Mouse (Mus musculus) hindbrain, embryonic 16.5 days (tissue): ENCODE data around the gene Caskin2. TPM values are rescaled to one million over a fixed set of nuclear protein-coding genes. Genes with fewer than 3 reads are reported as not detected.

Source experiments
- ATAC-seq: fragments of 200-750 bp; cut with Nextera tagmentation; 2 replicates; pipeline ENCODE4 v1.8.0; 2017; ENCODE audit warnings: moderate TSS enrichment, moderate library complexity
- H3K27ac ChIP-seq: fragments of 300-500 bp; sonication (generic); 2 replicates; pipeline ENCODE4 v1.5.1; 2014; ENCODE audit warnings: low read depth, mild to moderate bottlenecking, control low read depth, low read length, moderate library complexity
- H3K27me3 ChIP-seq: fragments of 300-500 bp; sonication (generic); replicated peaks from 2 replicates; pipeline ENCODE4 v1.6.1; 2014; ENCODE audit warnings: low read length; ENCODE audit not compliant: control insufficient read depth, insufficient read depth
- H3K36me3 ChIP-seq: fragments of 300-500 bp; sonication (generic); 2 replicates; pipeline ENCODE4 v1.6.1; 2014; ENCODE audit warnings: mild to moderate bottlenecking, low read length, moderate library complexity, mixed read lengths; ENCODE audit not compliant: control insufficient read depth, insufficient read depth
- H3K4me1 ChIP-seq: fragments of 300-500 bp; sonication (generic); 2 replicates; pipeline ENCODE4 v1.6.1; 2014; ENCODE audit warnings: low read depth, low read length; ENCODE audit not compliant: control insufficient read depth, insufficient read depth
- H3K4me2 ChIP-seq: fragments of 300-500 bp; sonication (generic); 2 replicates; pipeline ENCODE4 v1.6.1; 2014; ENCODE audit warnings: mild to moderate bottlenecking, low read length, control low read depth, moderate library complexity
- H3K4me3 ChIP-seq: fragments of 300-500 bp; sonication (generic); 2 replicates; pipeline ENCODE4 v1.5.1; 2014; ENCODE audit warnings: mild to moderate bottlenecking, low read length, control low read depth, moderate library complexity
- H3K9ac ChIP-seq: fragments of 300-500 bp; sonication (generic); 2 replicates; pipeline ENCODE4 v1.6.1; 2014; ENCODE audit warnings: low read depth, mild to moderate bottlenecking, control low read depth, low read length, moderate library complexity
- H3K9me3 ChIP-seq: fragments of 300-500 bp; sonication (generic); 2 replicates; pipeline ENCODE4 v1.6.1; 2014; ENCODE audit warnings: mild to moderate bottlenecking, low read length, moderate library complexity; ENCODE audit not compliant: control insufficient read depth
- WGBS: fragments of 180-500 bp; shearing (Covaris S2); extraction: QIAGEN DNeasy Blood & Tissue Kit; methylation state at CpG from one replicate; pipeline ENCODE4 v1.1.7; 2014; 5-methylcytosine and 5-hydroxymethylcytosine counted together
- polyA plus RNA-seq: library from polyadenylated mRNA; unstranded; fragments of >200 nt; fragmentation: Nextera tagmentation; extraction: Ambion mirVana; gene quantifications from 2 replicates; pipeline ENCODE4 v1.2.1, GENCODE M21; 2015

Caskin2 gene
- polyA plus RNA-seq, 1 experiment from 2014 or later: 9.0 TPM

DNA sequence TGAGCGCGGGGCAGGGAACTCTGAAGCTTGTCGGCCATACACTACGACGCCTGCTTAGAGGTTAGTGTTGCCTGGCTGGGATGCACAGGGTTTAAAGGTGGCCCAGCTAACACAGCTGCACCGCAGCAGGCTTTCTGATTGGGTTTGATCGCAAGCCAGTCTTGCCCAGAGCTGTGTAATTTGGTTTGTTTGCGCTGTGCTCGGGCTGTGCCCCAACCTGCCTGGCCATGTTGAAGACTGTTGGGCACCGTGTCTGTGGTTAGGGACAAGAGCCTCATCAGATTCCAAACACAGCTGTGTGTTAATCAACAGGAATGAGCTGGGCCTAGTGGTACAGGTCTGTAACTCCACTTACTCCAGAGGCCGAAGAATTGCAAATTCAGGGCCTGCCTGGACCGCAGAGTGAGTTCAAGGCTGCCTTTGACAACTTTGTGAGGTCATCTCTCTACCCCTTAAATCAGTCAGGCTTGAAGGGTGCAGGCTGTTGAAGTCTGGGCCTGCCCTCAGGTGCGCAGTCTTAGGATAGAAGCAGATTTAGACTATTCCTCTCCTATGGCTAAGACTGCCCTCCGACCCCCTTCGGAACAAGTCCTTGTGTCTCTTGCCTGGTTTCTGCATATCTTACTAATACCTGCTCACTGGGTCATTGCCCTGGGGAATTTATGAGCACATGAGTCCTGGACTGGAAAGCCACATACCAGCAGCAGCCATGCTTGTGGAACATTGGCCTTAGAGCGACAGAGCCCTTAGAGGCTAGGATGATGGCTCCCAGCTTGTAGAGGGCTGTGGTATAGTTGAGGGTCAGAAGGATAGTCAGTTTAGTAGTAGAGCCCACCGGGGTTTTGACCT lies 35.7 kb downstream of the Caskin2 start:
- Histone ChIP-seq H3K36me3 (no peaks in the 10 kb centered on the region), H3K9me3 (no peaks in the 10 kb centered on the region), H3K4me1 (peaks cover 45% of the 10 kb centered on the region), H3K4me2 (no peak overlapping the region), H3K27me3 (no peaks in the 10 kb centered on the region), H3K9ac (no peak overlapping the region), H3K27ac (no peak overlapping the region), H3K4me3 (no peak overlapping the region)
- WGBS: 83% methylated on average over 17 of the region's 17 CpGs
- no peak for ATAC-seq

- Histone ChIP-seq H3K9ac (no peak overlapping the region), H3K27me3 (no peaks in the 10 kb centered on the region), H3K27ac (no peak overlapping the region), H3K4me2 (no peak overlapping the region), H3K4me1 (peaks cover 42% of the 10 kb centered on the region), H3K36me3 (no peaks in the 10 kb centered on the region), H3K4me3 (no peak overlapping the region), H3K9me3 (no peaks in the 10 kb centered on the region)
- ATAC-seq: no peak
- 52% methylated on average over 9 of the region's 9 CpGs for WGBS
Observed at GRCm38 (mm10) chr11:115776954-115777353, 36.5 kb downstream of the Caskin2 start.

- Histone ChIP-seq H3K9me3 (no peaks in the 10 kb centered on the region), H3K36me3 (no peaks in the 10 kb centered on the region), H3K27me3 (no peaks in the 10 kb centered on the region), H3K4me2 (peak overlapping the region; percentile 12; the same call in 1 of the 2 replicates), H3K4me3 (peak overlapping the region; percentile 4; the same call in 1 of the 2 replicates), H3K9ac (peak overlapping the region; percentile 27), H3K4me1 (peaks cover 38% of the 10 kb centered on the region), H3K27ac (peak overlapping the region; percentile 44)
- no peak for ATAC-seq
- 38% methylated on average over 18 of the region's 18 CpGs for WGBS
Observed at GRCm38 (mm10) chr11:115775821-115776665, 37.4 kb downstream of the Caskin2 start.

GRCm38 (mm10) chr11:115774653-115775052 lies 38.8 kb downstream of the Caskin2 start:
- peaks cover 29% of the 10 kb centered on the region for H3K4me1 ChIP-seq
- no peak overlapping the region for H3K4me3 ChIP-seq
- WGBS: 73% methylated on average over 4 of the region's 4 CpGs
- H3K9ac ChIP-seq: no peak overlapping the region
- H3K27ac ChIP-seq: no peak overlapping the region
- H3K4me2 ChIP-seq: no peak overlapping the region
- no peaks in the 10 kb centered on the region for H3K36me3 ChIP-seq
- no peaks in the 10 kb centered on the region for H3K27me3 ChIP-seq
- no peak for ATAC-seq
- H3K9me3 ChIP-seq: no peaks in the 10 kb centered on the region

DNA sequence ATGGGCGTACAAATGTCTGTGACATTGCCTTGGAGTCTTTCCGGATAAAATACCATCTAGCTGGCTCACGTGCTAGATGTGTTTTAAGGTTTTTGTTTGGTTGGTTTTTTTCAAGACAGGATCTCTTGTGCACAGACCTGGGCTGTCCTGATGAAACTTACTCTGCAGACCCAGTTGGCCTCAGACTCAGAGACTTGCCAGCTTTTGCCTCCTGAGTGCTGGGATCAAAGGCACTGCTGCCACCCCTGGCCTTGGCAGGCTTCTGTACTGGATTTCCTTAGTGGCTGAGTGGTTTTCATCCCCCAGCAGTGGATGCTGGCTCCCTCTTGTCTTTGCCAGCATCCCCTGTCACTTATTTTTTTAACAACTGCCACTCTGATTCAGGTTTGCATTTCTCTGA lies 44.5 kb downstream of the Caskin2 start:
- Histone ChIP-seq H3K27ac (no peak overlapping the region), H3K4me1 (peaks cover 22% of the 10 kb centered on the region)

DNA sequence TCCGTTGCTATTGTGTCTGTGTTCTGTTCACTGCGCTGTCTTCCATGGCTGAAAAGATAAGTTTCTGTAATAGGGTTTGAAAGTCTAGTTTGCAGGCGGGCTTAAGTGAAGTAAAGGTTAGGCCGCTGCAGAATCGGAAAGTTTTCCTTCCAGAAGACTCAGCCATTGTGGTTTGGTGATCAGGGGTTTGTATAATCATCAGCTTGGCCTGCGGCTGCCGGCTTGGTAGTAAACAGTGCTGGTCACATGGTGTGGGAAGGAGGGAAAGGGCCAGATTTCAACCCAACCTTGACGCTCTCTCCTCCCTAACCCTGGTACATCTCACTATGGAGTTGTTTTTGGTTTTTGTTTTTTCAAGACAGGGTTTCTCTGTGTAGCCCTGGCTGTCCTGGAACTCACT lies 46.5 kb downstream of the Caskin2 start:
- Histone ChIP-seq H3K9ac (peak overlapping the region; percentile 92), H3K27ac (no peak overlapping the region), H3K4me3 (no peak overlapping the region), H3K9me3 (no peaks in the 10 kb centered on the region), H3K27me3 (no peaks in the 10 kb centered on the region), H3K4me2 (peak overlapping the region; percentile 80; the same call in 1 of the 2 replicates), H3K4me1 (peaks cover 22% of the 10 kb centered on the region), H3K36me3 (no peaks in the 10 kb centered on the region)
- ATAC-seq: no peak
- 83% methylated on average over 8 of the region's 8 CpGs for WGBS

More for the DNA sequence above, 44.5 kb downstream of the Caskin2 start:
- H3K9ac ChIP-seq: 0 out of 2 replicates have a peak overlapping the region, but pooled peaks have one; percentile 18
- ATAC-seq: no peak
- WGBS: 86% methylated on average over 3 of the region's 3 CpGs
- no peaks in the 10 kb centered on the region for H3K36me3 ChIP-seq
- H3K9me3 ChIP-seq: no peaks in the 10 kb centered on the region
- H3K4me3 ChIP-seq: no peak overlapping the region
- H3K4me2 ChIP-seq: no peak overlapping the region
- no peaks in the 10 kb centered on the region for H3K27me3 ChIP-seq

- peak overlapping the region; percentile 94 for H3K27ac ChIP-seq
- peaks cover 22% of the 10 kb centered on the region for H3K4me1 ChIP-seq
- peak overlapping the region; percentile 92 for H3K9ac ChIP-seq
- 33% methylated on average over 13 of the region's 13 CpGs for WGBS
- H3K9me3 ChIP-seq: no peaks in the 10 kb centered on the region
- H3K4me3 ChIP-seq: peak overlapping the region; percentile 82
- no peak for ATAC-seq
- H3K27me3 ChIP-seq: no peaks in the 10 kb centered on the region
- H3K4me2 ChIP-seq: peak overlapping the region; percentile 80
- no peaks in the 10 kb centered on the region for H3K36me3 ChIP-seq
Observed at GRCm38 (mm10) chr11:115766356-115766943, 47.0 kb downstream of the Caskin2 start.

DNA sequence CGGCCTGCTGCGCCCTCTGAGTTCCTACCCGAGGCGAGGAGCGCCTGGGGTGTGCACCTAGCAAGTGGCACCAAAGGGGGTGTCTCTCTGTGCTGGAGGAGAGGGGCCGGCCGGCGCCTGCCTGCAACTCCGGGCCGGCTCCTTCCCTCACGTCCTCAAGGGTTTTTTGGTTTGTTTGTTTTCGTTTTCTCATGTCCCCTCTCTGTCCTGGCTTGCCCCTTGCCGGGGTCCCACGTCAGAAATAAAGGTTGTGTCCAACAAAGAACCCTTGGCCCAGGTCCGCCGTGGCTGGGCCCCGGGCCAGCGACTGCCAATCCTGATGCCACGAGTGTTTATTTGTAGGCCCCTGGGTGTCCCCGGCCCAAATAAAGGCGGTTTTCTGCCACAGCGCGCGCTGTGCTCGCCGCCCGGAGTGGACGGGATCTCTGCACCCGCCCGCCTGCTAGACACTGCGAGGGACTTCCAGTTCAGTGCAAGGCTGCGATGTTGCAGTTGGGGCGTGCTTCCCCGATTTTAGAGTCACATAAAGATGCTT lies 47.8 kb downstream of the Caskin2 start:
- Histone ChIP-seq H3K9ac (peak overlapping the region; percentile 92), H3K4me3 (peak overlapping the region; percentile 82), H3K27me3 (no peaks in the 10 kb centered on the region), H3K36me3 (no peaks in the 10 kb centered on the region), H3K27ac (peak overlapping the region; percentile 94), H3K4me1 (peaks cover 22% of the 10 kb centered on the region), H3K4me2 (peak overlapping the region; percentile 80), H3K9me3 (no peaks in the 10 kb centered on the region)
- 0% methylated on average over 32 of the region's 34 CpGs for WGBS
- ATAC-seq: peak; percentile 87
